Mouse (Mus musculus): ENCODE data around the gene AI987944.

Gene AI987944

GRCm38 (mm10) chr7:41393048-41393971 is at the start of gene AI987944:
Gene AI987944, minus strand, starts transcription at chr7:41393379.
- DNase-seq, result peak; percentile 87

- peak; percentile 4 for DNase-seq
Observed at GRCm38 (mm10) chr7:41394130-41394529, 951 bp upstream of the AI987944 start.

Measured in cerebellum, postnatal 10 days (tissue).